Mouse (Mus musculus): ENCODE data around the gene Kcnj9. TPM values are rescaled to one million over a fixed set of nuclear protein-coding genes. Genes with fewer than 3 reads are reported as not detected.

The Kcnj9 gene
- total RNA-seq, 2 experiments from 2014 or later = not detected

- Histone ChIP-seq H3K4me3 (no peak overlapping the region), H3K27ac (no peak overlapping the region)
- DNase-seq = peak; percentile 17
- intact Hi-C loops (cut with DNase I) = no loop called here
- TF ChIP-seq CTCF (IDR thresholded peaks at IDR 0.05) = no peak
These were observed 10.6 kb downstream of the Kcnj9 start for GRCm38 (mm10) chr1:172318424-172319035.

- intact Hi-C loops (cut with DNase I) = no loop called here
- Histone ChIP-seq H3K27ac (no peak overlapping the region), H3K4me3 (no peak overlapping the region)
- no peak for TF ChIP-seq CTCF (IDR thresholded peaks at IDR 0.05)
- DNase-seq = no peak
These were observed 11.2 kb downstream of the Kcnj9 start for GRCm38 (mm10) chr1:172317946-172318345.

GRCm38 (mm10) chr1:172317431-172317830 is 11.7 kb downstream of the Kcnj9 start:
- intact Hi-C loops (cut with DNase I) = no loop called here
- TF ChIP-seq CTCF (IDR thresholded peaks at IDR 0.05) = no peak
- Histone ChIP-seq H3K27ac (no peak overlapping the region), H3K4me3 (no peak overlapping the region)
- DNase-seq = peak; percentile 11

GRCm38 (mm10) chr1:172314911-172315310 is 14.2 kb downstream of the Kcnj9 start:
- no peak for TF ChIP-seq CTCF (IDR thresholded peaks at IDR 0.05)
- Histone ChIP-seq H3K27ac (no peak overlapping the region), H3K4me3 (no peak overlapping the region)
- DNase-seq = peak; percentile 19
- intact Hi-C loops (cut with DNase I) = loop anchor here (5.0 kb wide), 2 partner anchors 98 to 188 kb away; partner anchors contain the start of genes Casq1 and Pex19

GRCm38 (mm10) chr1:172313613-172314411 is 15.3 kb downstream of the Kcnj9 start:
- peak overlapping the region; percentile 96 for H3K4me3 ChIP-seq
- no peak for TF ChIP-seq CTCF (IDR thresholded peaks at IDR 0.05)
- peak overlapping the region; percentile 46 for H3K27ac ChIP-seq
- DNase-seq = peak; percentile 40
- intact Hi-C loops (cut with DNase I) = loop anchor here (5.0 kb wide), 2 partner anchors 97 to 187 kb away; partner anchors contain the start of genes Casq1 and Pex19

- peak overlapping the region; percentile 98 for H3K27ac ChIP-seq
- intact Hi-C loops (cut with DNase I) = loop anchor here (5.0 kb wide), 2 partner anchors 96 to 186 kb away; partner anchors contain the start of genes Casq1 and Pex19
These were observed 16.2 kb downstream of the Kcnj9 start for GRCm38 (mm10) chr1:172312768-172313561.

GRCm38 (mm10) chr1:172311921-172312767 is 17.0 kb downstream of the Kcnj9 start:
- TF ChIP-seq CTCF (IDR thresholded peaks at IDR 0.05) = no peak
- intact Hi-C loops (cut with DNase I) = loop anchor here (2.0 to 5.0 kb wide), 3 partner anchors 95 to 185 kb away; partner anchors contain the start of genes Casq1 and Pex19
- DNase-seq = peak; percentile 95
- peak overlapping the region; percentile 98 for H3K27ac ChIP-seq
- peak overlapping the region; percentile 96 for H3K4me3 ChIP-seq

More at GRCm38 (mm10) chr1:172312768-172313561, 16.2 kb downstream of the Kcnj9 start:
- DNase-seq = no peak
- no peak for TF ChIP-seq CTCF (IDR thresholded peaks at IDR 0.05)
- H3K4me3 ChIP-seq = peak overlapping the region; percentile 96

GRCm38 (mm10) chr1:172311248-172311906 is 17.7 kb downstream of the Kcnj9 start:
- TF ChIP-seq CTCF (IDR thresholded peaks at IDR 0.05) = no peak

GRCm38 (mm10) chr1:172309699-172310398 is 19.3 kb downstream of the Kcnj9 start:
- DNase-seq = peak; percentile 93
- intact Hi-C loops (cut with DNase I) = loop anchor here (2.0 to 5.0 kb wide), 4 partner anchors 58 to 183 kb away; partner anchors contain the start of genes Casq1 and Pex19
- TF ChIP-seq CTCF (IDR thresholded peaks at IDR 0.05) = peak; percentile 79
- Histone ChIP-seq H3K4me3 (peak overlapping the region; percentile 72), H3K27ac (peak overlapping the region; percentile 98)

More at GRCm38 (mm10) chr1:172311248-172311906, 17.7 kb downstream of the Kcnj9 start:
- Histone ChIP-seq H3K4me3 (peak overlapping the region; percentile 96), H3K27ac (peak overlapping the region; percentile 98)
- DNase-seq = peak; percentile 69
- intact Hi-C loops (cut with DNase I) = loop anchor here (2.0 to 5.0 kb wide), 3 partner anchors 94 to 184 kb away; partner anchors contain the start of genes Casq1 and Pex19

- DNase-seq = peak; percentile 44
- intact Hi-C loops (cut with DNase I) = loop anchor here (5.0 kb wide), 1 partner anchor 56 kb away; no protein-coding TSS in a partner anchor
- no peak for TF ChIP-seq CTCF (IDR thresholded peaks at IDR 0.05)
- no peak overlapping the region for H3K4me3 ChIP-seq
- peak overlapping the region; percentile 57 for H3K27ac ChIP-seq
These were observed 20.7 kb downstream of the Kcnj9 start for GRCm38 (mm10) chr1:172308409-172308808.

Data from gastrocnemius, adult 2 months (tissue).